Mouse (Mus musculus) bone marrow macrophage, adult 2 months (primary cell): ENCODE measurements around the gene Pygo2.

Experiments used
- CTCF ChIP-seq: IDR thresholded peaks from 2 replicates; pipeline ENCODE4 v1.5.1; 2012; ENCODE audit warnings: low read depth, mild to moderate bottlenecking, low read length, moderate library complexity
- POLR2A ChIP-seq: IDR thresholded peaks from 2 replicates; pipeline ENCODE4 v1.6.1; 2012; ENCODE audit warnings: mild to moderate bottlenecking, low read depth, low read length, borderline replicate concordance

DNA sequence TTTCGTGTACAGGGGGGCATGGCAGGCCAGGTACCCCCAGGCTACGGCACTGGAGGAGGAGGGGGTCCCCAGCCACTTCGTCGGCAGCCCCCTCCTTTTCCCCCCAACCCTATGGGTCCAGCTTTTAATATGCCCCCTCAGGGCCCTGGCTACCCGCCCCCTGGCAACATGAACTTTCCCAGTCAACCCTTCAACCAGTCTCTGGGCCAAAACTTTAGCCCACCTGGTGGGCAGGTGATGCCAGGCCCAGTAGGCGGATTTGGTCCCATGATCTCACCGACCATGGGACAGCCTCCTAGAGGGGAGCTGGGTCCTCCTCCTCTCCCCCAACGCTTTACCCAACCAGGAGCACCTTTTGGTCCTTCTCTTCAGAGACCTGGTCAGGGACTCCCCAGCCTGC lies 2.6 kb downstream of the Pygo2 start:
- TF ChIP-seq POLR2A = no peak
- no peak for TF ChIP-seq CTCF
